Mouse (Mus musculus) ES-E14 (cell line): ENCODE measurements around the gene Orc4.

Experiments
- CHD2 ChIP-seq: IDR thresholded peaks from 2 replicates; pipeline ENCODE4 v1.6.1; 2014; ENCODE audit warnings: mild to moderate bottlenecking, low read depth, low read length, inconsistent platforms
- HCFC1 ChIP-seq: IDR thresholded peaks from 2 replicates; pipeline ENCODE4 v1.6.1; 2012; ENCODE audit warnings: low read length, inconsistent platforms, borderline replicate concordance; ENCODE audit not compliant: insufficient read depth
- MAFK ChIP-seq: IDR thresholded peaks from 2 replicates; pipeline ENCODE4 v1.6.1; 2014; ENCODE audit warnings: mild to moderate bottlenecking, low read depth, low read length, inconsistent platforms; ENCODE audit not compliant: insufficient read depth
- ZNF384 ChIP-seq: IDR thresholded peaks from 2 replicates; pipeline ENCODE4 v1.6.1; 2012; ENCODE audit warnings: low read depth, low read length, inconsistent platforms

DNA sequence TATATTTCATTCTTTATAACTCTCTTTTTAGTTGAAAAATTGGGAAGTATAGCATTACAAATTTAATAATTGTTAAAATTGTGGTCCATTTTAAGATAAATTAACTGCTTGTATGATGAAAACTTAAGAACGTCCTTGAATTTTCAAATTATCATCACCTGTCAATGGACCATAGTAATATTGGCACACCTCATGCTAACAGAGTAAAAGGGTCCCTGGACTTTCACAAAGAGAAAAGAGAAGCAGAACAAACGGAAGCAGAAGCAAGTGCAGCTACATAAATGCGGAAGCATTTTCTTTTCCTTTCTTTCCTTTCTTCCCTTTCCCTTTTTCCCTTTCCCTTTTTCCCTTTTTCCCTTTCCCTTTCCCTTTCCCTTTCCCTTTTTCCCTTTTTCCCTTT, 40.2 kb upstream of the Orc4 start:
- TF ChIP-seq MAFK (no peak), CHD2 (no peak), HCFC1 (no peak), ZNF384 (no peak)
